Mouse (Mus musculus) lung, postnatal 14 days (tissue): ENCODE measurements around the gene Gm6657.

Source experiments
- DNase-seq: peaks from one replicate; pipeline ENCODE4 v3.0.0; 2021

Gene Gm6657

GRCm38 (mm10) chr12:78193942-78194341 lies at the start of gene Gm6657:
Gene Gm6657, plus strand, starts transcription at chr12:78194242.
- DNase-seq = no peak

GRCm38 (mm10) chr12:78153308-78154002 lies 40.6 kb upstream of the Gm6657 start:
- no peak for DNase-seq

- DNase-seq = no peak
These were observed 23.9 kb upstream of the Gm6657 start for GRCm38 (mm10) chr12:78170178-78170577.

GRCm38 (mm10) chr12:78173945-78174344 lies 20.1 kb upstream of the Gm6657 start:
- no peak for DNase-seq

- DNase-seq = no peak
These were observed 19.4 kb upstream of the Gm6657 start for GRCm38 (mm10) chr12:78174671-78175070.

GRCm38 (mm10) chr12:78181452-78181851 lies 12.6 kb upstream of the Gm6657 start:
- DNase-seq = no peak

GRCm38 (mm10) chr12:78195368-78195767 lies 1.3 kb downstream of the Gm6657 start:
- no peak for DNase-seq

- no peak for DNase-seq
These were observed 9.6 kb downstream of the Gm6657 start for GRCm38 (mm10) chr12:78203646-78204045.

GRCm38 (mm10) chr12:78205915-78206570 lies 12.0 kb downstream of the Gm6657 start:
- DNase-seq = peak; percentile 65

- no peak for DNase-seq
These were observed 12.5 kb downstream of the Gm6657 start for GRCm38 (mm10) chr12:78206571-78206960.

GRCm38 (mm10) chr12:78209856-78210255 lies 15.8 kb downstream of the Gm6657 start:
- DNase-seq = no peak

GRCm38 (mm10) chr12:78215490-78215889 lies 21.4 kb downstream of the Gm6657 start:
- DNase-seq = no peak

GRCm38 (mm10) chr12:78219191-78219825 lies 25.3 kb downstream of the Gm6657 start:
- DNase-seq = no peak

GRCm38 (mm10) chr12:78225707-78226518 lies 31.9 kb downstream of the Gm6657 start, which contains the start of gene Gphn:
Gene Gphn, plus strand, starts transcription at chr12:78226379.
- DNase-seq = peak; percentile 86

- DNase-seq = peak; percentile 86
These were observed 32.5 kb downstream of the Gm6657 start for GRCm38 (mm10) chr12:78226519-78226875.

- peak; percentile 36 for DNase-seq
These were observed 33.2 kb downstream of the Gm6657 start for GRCm38 (mm10) chr12:78227021-78227932.

GRCm38 (mm10) chr12:78228139-78228538 lies 34.1 kb downstream of the Gm6657 start:
- no peak for DNase-seq

- DNase-seq = no peak
These were observed 38.5 kb downstream of the Gm6657 start for GRCm38 (mm10) chr12:78232560-78232959.

- no peak for DNase-seq
These were observed 54.3 kb downstream of the Gm6657 start for GRCm38 (mm10) chr12:78248366-78248765.

GRCm38 (mm10) chr12:78249151-78249550 lies 55.1 kb downstream of the Gm6657 start:
- peak; percentile 7 for DNase-seq
